Mouse (Mus musculus) G1E-ER4 (cell line): Measurements from ENCODE around the gene Ifne. TPM values are rescaled to one million over a fixed set of nuclear protein-coding genes. Genes with fewer than 3 reads are reported as not detected.

Source experiments
- GATA1 ChIP-seq: IDR thresholded peaks from one replicate; pipeline ENCODE4 v1.8.0; 2012; ENCODE audit warnings: low read length, inconsistent platforms
- polyA plus RNA-seq: library from polyadenylated mRNA; stranded (reverse); fragments of >175 nt; gene quantifications from 2 replicates; pipeline ENCODE4 v1.2.3, GENCODE M21; 2012

Gene Ifne
- polyA plus RNA-seq, 1 experiment, result not detected

GRCm38 (mm10) chr4:88878246-88878645 is 1.8 kb downstream of the Ifne start:
- no peak for TF ChIP-seq GATA1

DNA sequence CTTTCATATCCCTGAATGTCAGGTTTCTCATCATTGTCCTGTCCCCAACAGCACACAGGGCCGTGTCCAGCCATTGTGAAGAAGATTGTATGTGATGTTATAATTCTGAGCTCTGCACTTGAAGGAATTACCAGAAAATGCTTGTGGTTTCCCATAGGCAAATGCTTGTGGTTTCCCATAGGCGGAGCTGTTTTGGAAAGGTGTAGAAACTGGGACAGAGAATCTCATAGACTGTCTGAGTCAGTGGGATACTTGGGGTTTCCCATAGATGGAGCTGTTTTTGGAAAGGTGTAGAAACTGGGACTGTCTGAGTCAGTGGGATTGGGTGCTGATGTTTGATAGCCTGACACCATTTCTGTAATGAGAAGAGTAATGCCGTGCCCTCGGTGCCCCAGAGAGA is 3.5 kb downstream of the Ifne start:
- no peak for TF ChIP-seq GATA1

DNA sequence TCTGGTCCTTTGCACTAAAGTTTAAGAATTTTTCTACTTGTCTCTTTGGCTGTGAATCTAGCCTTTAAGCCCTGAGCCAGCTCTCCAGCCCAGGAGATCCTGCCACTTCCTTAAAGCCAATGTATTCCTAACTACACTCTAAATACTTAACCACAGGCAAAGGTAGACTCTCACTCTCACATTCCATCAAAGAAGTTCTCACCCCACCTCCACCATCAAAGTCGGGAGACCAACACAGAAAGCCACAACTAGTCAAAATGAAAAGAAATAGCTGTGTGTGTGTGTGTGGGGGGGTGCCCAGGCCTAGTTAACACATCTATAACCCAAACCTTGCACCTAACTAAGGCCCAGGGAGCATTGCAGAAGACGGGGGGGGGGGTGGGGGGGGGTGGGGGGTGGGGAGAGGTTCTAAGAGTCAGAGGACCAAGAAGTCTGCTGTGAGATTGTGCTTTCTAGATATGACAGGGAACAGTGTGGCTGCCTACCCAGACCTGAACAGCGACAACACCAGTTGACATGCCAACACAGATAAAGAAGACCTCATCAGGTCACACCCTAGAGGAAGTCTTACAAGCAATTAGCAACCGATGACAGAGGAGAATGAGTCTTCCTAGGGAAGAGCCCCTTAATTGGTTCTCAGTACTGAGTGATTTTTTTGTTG is 4.4 kb downstream of the Ifne start:
- no peak for TF ChIP-seq GATA1

GRCm38 (mm10) chr4:88872691-88873090 is 7.3 kb downstream of the Ifne start:
- no peak for TF ChIP-seq GATA1

- TF ChIP-seq GATA1, result no peak
These were observed 11.8 kb downstream of the Ifne start for GRCm38 (mm10) chr4:88867926-88868911.

DNA sequence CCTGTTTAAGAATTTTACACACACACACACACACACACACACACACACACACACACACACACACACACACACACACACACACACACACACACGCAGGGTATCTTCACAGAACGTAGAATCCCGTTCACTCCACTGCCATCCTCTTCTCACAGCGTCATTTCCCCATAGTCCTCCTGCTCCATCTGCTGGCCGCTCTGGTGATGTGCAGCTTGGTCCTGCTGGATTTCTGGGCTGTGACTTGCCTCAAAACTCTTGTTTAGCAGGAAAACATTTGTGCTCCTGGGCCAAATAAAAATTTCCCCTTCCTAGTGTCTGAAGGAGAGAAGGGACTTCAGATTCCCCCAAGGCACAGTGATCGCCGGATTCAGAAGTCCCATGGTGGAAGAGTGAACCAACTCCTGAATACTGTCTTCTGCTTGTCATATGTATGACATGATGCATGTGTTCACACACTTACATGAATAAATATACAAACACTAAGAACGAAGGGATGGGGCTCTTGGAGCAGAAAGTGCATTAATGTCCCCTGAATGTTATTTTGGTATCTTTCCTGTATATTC is 12.6 kb downstream of the Ifne start:
- no peak for TF ChIP-seq GATA1

DNA sequence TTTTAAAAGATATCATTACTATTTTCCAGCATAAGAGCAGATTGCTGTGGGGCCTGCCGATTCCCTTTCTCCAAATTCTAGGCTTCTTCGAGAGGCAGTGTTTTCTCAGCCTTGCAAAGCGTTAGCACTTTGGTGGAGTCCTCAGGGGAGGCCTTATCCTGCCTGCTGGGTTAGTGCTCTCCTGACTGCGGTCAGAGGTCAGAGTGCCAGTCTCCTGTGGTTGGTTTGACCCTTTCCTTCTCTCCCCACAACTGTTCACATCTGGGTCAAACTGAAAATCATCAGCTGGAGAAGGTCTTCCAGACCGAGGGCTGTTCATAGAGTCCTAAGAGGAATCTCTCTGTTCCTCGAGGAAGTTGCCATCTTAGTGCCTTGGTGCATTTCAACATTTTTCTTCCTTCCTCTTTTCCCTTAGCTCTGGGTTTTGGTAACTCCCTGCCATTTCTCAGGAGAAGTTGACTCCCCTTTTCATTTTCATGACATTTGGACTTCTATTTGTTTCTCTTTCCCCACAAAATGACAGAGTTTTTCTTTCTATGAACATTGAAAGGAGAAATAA is 14.9 kb downstream of the Ifne start:
- TF ChIP-seq GATA1, result no peak

- TF ChIP-seq GATA1, result no peak
These were observed 15.4 kb downstream of the Ifne start for GRCm38 (mm10) chr4:88864599-88864998.

GRCm38 (mm10) chr4:88863309-88863708 is 16.7 kb downstream of the Ifne start:
- TF ChIP-seq GATA1, result no peak

DNA sequence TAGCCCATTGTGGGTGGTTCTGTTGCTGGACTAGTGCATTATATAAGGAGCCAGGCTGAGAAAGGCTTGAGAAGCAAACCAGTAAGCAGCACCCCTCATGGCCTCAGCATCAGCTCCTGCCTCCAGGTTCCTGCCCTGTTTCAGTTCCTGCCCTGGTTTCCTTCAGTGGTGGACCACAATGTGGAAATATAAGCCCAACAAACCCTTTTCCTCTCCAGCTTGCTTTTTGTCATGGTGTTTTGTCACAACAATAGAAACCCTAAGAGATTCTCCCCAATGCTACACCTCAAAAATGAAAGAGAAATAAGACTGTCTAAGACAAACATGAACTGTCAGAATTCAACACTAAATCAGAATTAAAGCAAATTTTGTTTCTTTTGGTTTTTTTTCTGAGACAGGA is 20.8 kb downstream of the Ifne start:
- TF ChIP-seq GATA1, result no peak

- TF ChIP-seq GATA1, result no peak
These were observed 28.8 kb downstream of the Ifne start for GRCm38 (mm10) chr4:88851026-88851763.

GRCm38 (mm10) chr4:88849698-88850097 is 30.3 kb downstream of the Ifne start, which contains the start of gene Ifna1:
Ifna1 (plus strand) TSS chr4:88850087.
- no peak for TF ChIP-seq GATA1

DNA sequence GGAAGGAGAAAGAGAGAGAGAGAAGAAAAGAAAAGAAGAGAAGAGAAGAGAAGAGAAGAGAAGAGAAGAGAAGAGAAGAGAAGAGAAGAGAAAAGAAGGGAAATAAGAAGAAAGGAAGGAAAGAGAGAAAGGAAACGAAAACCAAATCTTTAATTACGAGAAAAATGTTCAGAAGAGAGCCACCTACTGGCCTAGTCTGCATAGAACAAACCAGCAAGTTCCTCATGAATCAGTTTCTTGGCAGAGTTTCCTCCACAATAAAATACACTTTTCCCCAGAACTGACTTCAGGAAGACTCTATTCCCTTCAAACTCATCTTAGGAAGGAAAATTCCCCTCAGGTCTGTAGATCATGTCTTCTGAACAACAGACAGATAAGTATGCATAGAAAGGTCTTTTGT is 34.7 kb downstream of the Ifne start:
- no peak for TF ChIP-seq GATA1

DNA sequence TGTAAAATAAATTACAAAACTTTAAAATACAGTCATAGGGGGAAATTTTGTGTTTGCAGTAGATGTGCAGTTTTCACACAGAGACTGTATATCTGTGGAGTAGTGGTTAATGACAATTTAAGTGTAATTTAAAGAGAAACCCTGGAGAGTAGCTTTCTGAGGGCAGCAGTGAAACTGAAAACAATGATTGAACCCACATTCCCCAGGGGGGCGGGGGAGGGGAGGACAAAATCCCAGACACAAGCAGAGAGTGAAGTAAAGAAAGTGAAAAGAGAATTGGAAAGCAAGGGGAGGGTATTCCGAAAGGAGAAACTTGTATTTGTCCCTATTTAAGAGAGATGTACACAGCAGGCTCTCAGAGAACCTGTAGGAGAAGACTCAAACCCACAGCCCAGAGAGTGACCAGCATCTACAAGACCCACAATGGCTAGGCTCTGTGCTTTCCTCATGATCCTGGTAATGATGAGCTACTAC is 38.5 kb downstream of the Ifne start, which contains the start of gene Ifna4:
TSS of gene Ifna4 (plus strand) at position 424 of the 474 bp plus-strand sequence.
- TF ChIP-seq GATA1, result no peak

DNA sequence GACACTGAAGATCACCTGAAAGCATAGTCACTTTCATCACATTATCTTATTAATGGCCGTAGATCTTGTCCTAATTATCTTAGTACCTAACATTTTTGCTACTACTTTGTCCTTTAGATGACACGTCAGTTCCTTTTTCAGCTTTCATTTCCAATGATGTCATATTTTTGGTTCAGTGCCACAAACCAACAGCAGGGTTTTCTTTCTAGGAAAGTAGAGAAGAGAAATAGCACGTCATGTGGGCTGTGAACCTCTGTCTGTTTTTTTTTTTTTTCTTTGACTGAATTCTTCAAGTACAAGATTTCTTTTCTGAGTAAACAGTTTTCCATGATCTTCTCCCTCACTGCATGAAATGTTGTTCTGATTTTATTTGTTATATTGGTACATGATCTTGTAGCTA is 39.9 kb downstream of the Ifne start:
- TF ChIP-seq GATA1, result no peak
